Mouse (Mus musculus) kidney, adult 2 months (tissue): ENCODE measurements around the gene Rnf216.

Experiments used
- CTCF ChIP-seq: fragments of 200-500 bp; conservative IDR thresholded peaks from 2 replicates; pipeline ENCODE4 v1.5.1; 2011; ENCODE audit warnings: low read depth, mild to moderate bottlenecking, control low read depth, low read length, moderate library complexity, mixed read lengths; ENCODE audit not compliant: insufficient read depth, insufficient read length
- POLR2A ChIP-seq: fragments of 200-500 bp; IDR thresholded peaks from one replicate; pipeline ENCODE4 v1.6.1; 2011; ENCODE audit warnings: low read depth, low read length, control low read depth

DNA sequence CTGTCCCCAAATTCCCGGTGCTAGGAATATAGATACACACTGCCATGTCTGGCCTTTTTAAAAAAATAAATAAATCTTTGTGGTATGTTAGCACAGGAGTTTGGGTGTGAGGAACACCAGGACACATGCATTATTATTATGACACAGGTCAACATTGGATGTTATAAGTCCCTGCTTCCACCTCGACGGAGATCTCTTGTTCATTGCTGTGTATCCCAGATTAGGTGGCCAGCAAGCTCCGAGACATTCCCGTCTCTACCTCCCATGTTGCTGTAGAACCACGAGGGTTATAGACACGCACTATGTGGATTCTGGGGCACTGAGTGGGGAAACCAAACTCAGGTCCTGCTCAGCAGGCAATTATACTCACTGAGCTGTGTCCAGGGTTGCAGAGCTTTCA, 17.5 kb downstream of the Rnf216 start:
- no peak for TF ChIP-seq CTCF
- no peak for TF ChIP-seq POLR2A
